Mouse (Mus musculus): ENCODE results near the gene Gm49368. TPM values are rescaled to one million over a fixed set of nuclear protein-coding genes. Genes with fewer than 3 reads are reported as not detected.
A peak's percentile ranks its signal among the peaks of the same experiment; 100 is the strongest.

Gm49368 gene
- total and polyA plus RNA-seq, 3 experiments = not detected

DNA sequence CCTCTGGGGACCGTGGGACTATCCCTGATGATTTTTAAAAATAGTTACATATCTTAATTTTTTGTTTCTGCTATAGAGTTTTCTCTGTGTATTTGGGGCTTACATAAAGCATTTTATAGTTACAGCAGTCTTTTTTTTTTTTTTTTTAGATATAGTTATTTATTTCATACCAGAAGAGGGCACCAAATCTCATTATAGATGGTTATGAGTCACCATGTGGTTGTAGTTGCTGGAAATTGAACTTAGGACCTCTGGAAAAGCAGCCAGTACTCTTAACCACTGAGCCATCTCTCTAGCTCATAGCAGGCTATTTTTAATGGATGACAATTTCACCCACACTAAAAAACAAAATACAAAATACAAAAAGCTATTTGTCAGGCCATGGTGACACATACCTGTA lies 35.7 kb downstream of the Gm49368 start:
- Histone ChIP-seq H3K27ac (ENCODE audit: control insufficient read depth, low read depth, low read length) (no peak overlapping the region), H3K9me3 (replicated peaks; ENCODE audit: insufficient read depth, low read length) (no peaks in the 10 kb centered on the region), H3K79me2 (ENCODE audit: control insufficient read depth, insufficient read depth, low read length, poor library complexity) (no peaks in the 10 kb centered on the region), H3K9ac (ENCODE audit: control insufficient read depth, low read depth, low read length, poor library complexity, severe bottlenecking) (no peak overlapping the region), H3K4me1 (ENCODE audit: control insufficient read depth in 1 of 2, insufficient read depth in 2 of 2, low read length in 2 of 2) (no peaks in the 10 kb centered on the region), H3K27me3 (ENCODE audit: control insufficient read depth in 1 of 2, insufficient read depth in 2 of 2, low read length in 2 of 2) (peaks cover 4 to 6% of the 10 kb centered on the region in 2 experiments; a peak in 2 of 4 replicates), H3K36me3 (ENCODE audit: control insufficient read depth in 1 of 2, insufficient read depth in 2 of 2, low read length in 2 of 2) (no peaks in the 10 kb centered on the region), H3K4me3 (ENCODE audit: control insufficient read depth in 1 of 2, insufficient read depth in 1 of 2, low read depth in 2 of 2, low read length in 2 of 2) (no peak overlapping the region)
- peak; percentile 46 for TF ChIP-seq SMC3 (IDR thresholded peaks at IDR 0.05; ENCODE audit: low read depth, low read length)
- peak in 1 of 3 experiments; percentile 35; a peak in 2 of 6 replicates for TF ChIP-seq CTCF (IDR thresholded peaks at IDR 0.05 in 2 of 3, conservative IDR thresholded peaks at IDR 0.05 in 1 of 3; ENCODE audit: control insufficient read depth in 1 of 3, insufficient read depth in 1 of 3, low read depth in 2 of 3, low read length in 3 of 3, poor library complexity in 1 of 3, severe bottlenecking in 1 of 3)
- TF ChIP-seq MYC (IDR thresholded peaks at IDR 0.05; ENCODE audit: low read depth, low read length) = peak; percentile 45; the same call in 1 of the 2 replicates
- no peak for TF ChIP-seq GATA1 (IDR thresholded peaks at IDR 0.05; ENCODE audit: low read depth, low read length)
- TF ChIP-seq RAD21 (IDR thresholded peaks at IDR 0.05; ENCODE audit: low read depth, low read length) = peak; percentile 46
- peak; percentile 91 for TF ChIP-seq ZNF384 (IDR thresholded peaks at IDR 0.05; ENCODE audit: low read depth, low read length)
- TF ChIP-seq MAX (IDR thresholded peaks at IDR 0.05; ENCODE audit: low read length) = no peak
- TF ChIP-seq TBP (IDR thresholded peaks at IDR 0.05; ENCODE audit: low read depth, low read length) = no peak
- TF ChIP-seq ZKSCAN1 (IDR thresholded peaks at IDR 0.05; ENCODE audit: low read depth, low read length) = no peak
- DNase-seq (ENCODE audit: low read depth, low spot score) = peak; percentile 30

DNA sequence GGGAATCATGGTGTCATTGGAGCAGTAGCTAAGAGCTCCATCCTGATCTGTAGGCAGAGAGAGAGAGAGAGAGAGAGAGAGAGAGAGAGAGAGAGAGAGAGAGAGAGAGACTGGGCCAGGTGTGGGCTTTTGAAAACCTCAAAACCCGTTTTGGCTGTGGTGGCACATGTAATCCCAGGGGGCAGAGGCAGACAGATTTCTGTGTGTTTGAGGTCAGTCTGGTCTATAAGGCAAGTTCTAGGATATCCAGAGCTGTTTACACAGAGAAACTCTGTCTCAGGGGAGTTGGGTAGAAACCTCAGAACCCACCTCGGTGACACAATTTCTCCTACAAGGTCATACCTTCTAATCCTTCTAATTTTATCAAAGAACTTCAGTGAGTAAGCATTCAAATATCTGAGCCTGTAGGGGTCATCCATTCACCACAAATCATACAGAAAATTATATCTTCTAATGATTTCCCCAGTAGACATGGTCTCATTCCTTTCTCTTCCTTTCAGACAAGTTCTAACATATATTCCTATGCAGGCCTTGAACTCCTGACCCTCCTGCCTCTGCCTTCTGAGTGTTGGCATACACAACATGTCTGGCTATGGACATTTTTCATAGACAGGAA lies 38.4 kb downstream of the Gm49368 start:
- no peak for DNase-seq (ENCODE audit: low read depth, low spot score)
- Histone ChIP-seq H3K79me2 (ENCODE audit: control insufficient read depth, insufficient read depth, low read length, poor library complexity) (no peaks in the 10 kb centered on the region), H3K27ac (ENCODE audit: control insufficient read depth, low read depth, low read length) (no peak overlapping the region), H3K4me1 (ENCODE audit: control insufficient read depth in 1 of 2, insufficient read depth in 2 of 2, low read length in 2 of 2) (no peaks in the 10 kb centered on the region), H3K27me3 (ENCODE audit: control insufficient read depth in 1 of 2, insufficient read depth in 2 of 2, low read length in 2 of 2) (peaks cover 10 to 16% of the 10 kb centered on the region in 2 experiments), H3K9ac (ENCODE audit: control insufficient read depth, low read depth, low read length, poor library complexity, severe bottlenecking) (no peak overlapping the region), H3K36me3 (ENCODE audit: control insufficient read depth in 1 of 2, insufficient read depth in 2 of 2, low read length in 2 of 2) (no peaks in the 10 kb centered on the region), H3K9me3 (replicated peaks; ENCODE audit: insufficient read depth, low read length) (no peaks in the 10 kb centered on the region), H3K4me3 (ENCODE audit: control insufficient read depth in 1 of 2, insufficient read depth in 1 of 2, low read depth in 2 of 2, low read length in 2 of 2) (no peak overlapping the region)
- peak; percentile 28; the same call in 1 of the 2 replicates for TF ChIP-seq SMC3 (IDR thresholded peaks at IDR 0.05; ENCODE audit: low read depth, low read length)
- TF ChIP-seq TCF12 (IDR thresholded peaks at IDR 0.05; ENCODE audit: low read depth, low read length) = no peak
- TF ChIP-seq RAD21 (IDR thresholded peaks at IDR 0.05; ENCODE audit: low read depth, low read length) = peak; percentile 50
- no peak for TF ChIP-seq EP300 (IDR thresholded peaks at IDR 0.05; ENCODE audit: low read depth in 1 of 2, low read length in 2 of 2)
- no peak for TF ChIP-seq MXI1 (IDR thresholded peaks at IDR 0.05; ENCODE audit: low read depth, low read length)
- peak in 1 of 3 experiments; percentile 32; a peak in 2 of 6 replicates for TF ChIP-seq CTCF (IDR thresholded peaks at IDR 0.05 in 2 of 3, conservative IDR thresholded peaks at IDR 0.05 in 1 of 3; ENCODE audit: control insufficient read depth in 1 of 3, insufficient read depth in 1 of 3, low read depth in 2 of 3, low read length in 3 of 3, poor library complexity in 1 of 3, severe bottlenecking in 1 of 3)

DNA sequence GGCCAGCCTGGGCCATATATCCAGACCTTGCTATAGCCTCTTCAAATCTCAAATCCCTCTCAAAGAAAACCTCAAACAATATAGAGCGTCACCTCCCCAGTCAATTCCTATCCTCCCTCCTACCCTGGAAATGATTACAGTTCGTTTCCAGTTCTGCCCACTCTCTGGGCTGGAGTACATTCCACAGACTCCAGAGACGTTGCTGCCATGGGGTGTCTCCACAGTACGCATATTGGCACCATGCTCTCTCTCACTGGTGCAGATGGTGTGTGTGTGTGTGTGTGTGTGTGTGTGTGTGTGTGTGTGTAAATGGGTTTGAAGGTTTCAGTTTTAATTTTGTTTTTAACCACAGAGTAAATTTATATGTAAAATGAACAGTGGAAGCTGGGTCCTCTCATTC lies 42.8 kb downstream of the Gm49368 start:
- DNase-seq (ENCODE audit: low read depth, low spot score) = no peak
- no peak overlapping the region for H3K4me3 ChIP-seq (ENCODE audit: control insufficient read depth in 1 of 2, insufficient read depth in 1 of 2, low read depth in 2 of 2, low read length in 2 of 2)
- no peaks in the 10 kb centered on the region for H3K4me1 ChIP-seq (ENCODE audit: control insufficient read depth in 1 of 2, insufficient read depth in 2 of 2, low read length in 2 of 2)
- no peaks in the 10 kb centered on the region for H3K79me2 ChIP-seq (ENCODE audit: control insufficient read depth, insufficient read depth, low read length, poor library complexity)
- peaks cover 19 to 42% of the 10 kb centered on the region in 2 experiments for H3K27me3 ChIP-seq (ENCODE audit: control insufficient read depth in 1 of 2, insufficient read depth in 2 of 2, low read length in 2 of 2)
- H3K27ac ChIP-seq (ENCODE audit: control insufficient read depth, low read depth, low read length) = no peak overlapping the region
- H3K9me3 ChIP-seq (replicated peaks; ENCODE audit: insufficient read depth, low read length) = no peaks in the 10 kb centered on the region
- H3K9ac ChIP-seq (ENCODE audit: control insufficient read depth, low read depth, low read length, poor library complexity, severe bottlenecking) = no peak overlapping the region
- no peaks in the 10 kb centered on the region for H3K36me3 ChIP-seq (ENCODE audit: control insufficient read depth in 1 of 2, insufficient read depth in 2 of 2, low read length in 2 of 2)
- no peak for TF ChIP-seq BHLHE40 (IDR thresholded peaks at IDR 0.05; ENCODE audit: borderline replicate concordance, low read depth, low read length)
- no peak for TF ChIP-seq RCOR1 (IDR thresholded peaks at IDR 0.05; ENCODE audit: low read depth, low read length)
- TF ChIP-seq ZMIZ1 (IDR thresholded peaks at IDR 0.05; ENCODE audit: low read depth, low read length) = no peak
- TF ChIP-seq MEF2A (IDR thresholded peaks at IDR 0.05; ENCODE audit: extremely low read depth, insufficient replicate concordance, low read depth, low read length, poor library complexity, severe bottlenecking) = no peak
- TF ChIP-seq ZNF384 (IDR thresholded peaks at IDR 0.05; ENCODE audit: low read depth, low read length) = no peak
- no peak for TF ChIP-seq SMC3 (IDR thresholded peaks at IDR 0.05; ENCODE audit: low read depth, low read length)
- TF ChIP-seq JUND (IDR thresholded peaks at IDR 0.05; ENCODE audit: low read depth, low read length) = no peak
- no peak for TF ChIP-seq MYB (IDR thresholded peaks at IDR 0.05; ENCODE audit: low read depth, low read length)
- no peak for TF ChIP-seq NRF1 (IDR thresholded peaks at IDR 0.05; ENCODE audit: insufficient read depth, low read depth, low read length, poor library complexity, severe bottlenecking)
- no peak for TF ChIP-seq ELF1 (IDR thresholded peaks at IDR 0.05; ENCODE audit: low read depth, low read length)
- TF ChIP-seq ETS1 (IDR thresholded peaks at IDR 0.05; ENCODE audit: low read depth, low read length) = no peak
- TF ChIP-seq KAT2A (conservative IDR thresholded peaks at IDR 0.05; ENCODE audit: low read depth, low read length) = no peak
- no peak for TF ChIP-seq TAL1 (IDR thresholded peaks at IDR 0.05; ENCODE audit: low read length)
- no peak for TF ChIP-seq ZC3H11A (IDR thresholded peaks at IDR 0.05; ENCODE audit: low read depth, low read length)
- TF ChIP-seq TCF12 (IDR thresholded peaks at IDR 0.05; ENCODE audit: low read depth, low read length) = no peak
- no peak for TF ChIP-seq MXI1 (IDR thresholded peaks at IDR 0.05; ENCODE audit: low read depth, low read length)
